Mouse (Mus musculus) right cerebral cortex, postnatal 36 days (tissue): ENCODE data around the gene Mgl2.
A peak's percentile ranks its signal among the peaks of the same experiment; 100 is the strongest.
"Not testable (repeated sequence)": the region's sequence is repeated elsewhere in the genome, so short reads cannot be mapped to it uniquely, and the experiment has no call there.

ENCODE experiments used
- DNase-seq, 2 experiments: peaks; one replicate each; pipeline ENCODE4 v3.0.0; 2022; ENCODE audit warnings: low spot score in 2 of 2, mixed read lengths in 1 of 2

Gene Mgl2

DNA sequence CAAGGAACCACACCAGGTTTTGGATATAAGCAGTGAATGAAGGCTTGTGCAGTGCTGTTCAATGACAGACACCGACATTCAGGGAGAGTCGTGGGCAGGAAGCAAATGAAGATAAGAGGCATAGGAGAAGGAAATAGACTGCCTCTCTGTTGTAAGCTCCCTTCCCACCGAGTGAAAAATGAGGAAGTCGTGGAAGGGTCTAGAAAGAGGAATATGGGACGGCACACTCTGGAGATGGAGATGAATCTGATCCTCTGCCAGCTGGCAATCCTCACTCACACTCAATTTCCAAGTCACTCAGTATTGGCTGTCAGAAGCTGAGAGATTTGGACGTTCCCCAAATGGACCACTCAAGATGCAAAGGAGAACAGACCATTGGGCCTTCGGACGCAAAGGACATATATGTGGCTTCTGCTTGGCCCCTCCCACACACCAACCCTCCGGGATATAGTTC, at the start of gene Mgl2:
TSS of gene Mgl2 (plus strand) at position 404 of the 454 bp plus-strand sequence.
- no peak for DNase-seq

DNA sequence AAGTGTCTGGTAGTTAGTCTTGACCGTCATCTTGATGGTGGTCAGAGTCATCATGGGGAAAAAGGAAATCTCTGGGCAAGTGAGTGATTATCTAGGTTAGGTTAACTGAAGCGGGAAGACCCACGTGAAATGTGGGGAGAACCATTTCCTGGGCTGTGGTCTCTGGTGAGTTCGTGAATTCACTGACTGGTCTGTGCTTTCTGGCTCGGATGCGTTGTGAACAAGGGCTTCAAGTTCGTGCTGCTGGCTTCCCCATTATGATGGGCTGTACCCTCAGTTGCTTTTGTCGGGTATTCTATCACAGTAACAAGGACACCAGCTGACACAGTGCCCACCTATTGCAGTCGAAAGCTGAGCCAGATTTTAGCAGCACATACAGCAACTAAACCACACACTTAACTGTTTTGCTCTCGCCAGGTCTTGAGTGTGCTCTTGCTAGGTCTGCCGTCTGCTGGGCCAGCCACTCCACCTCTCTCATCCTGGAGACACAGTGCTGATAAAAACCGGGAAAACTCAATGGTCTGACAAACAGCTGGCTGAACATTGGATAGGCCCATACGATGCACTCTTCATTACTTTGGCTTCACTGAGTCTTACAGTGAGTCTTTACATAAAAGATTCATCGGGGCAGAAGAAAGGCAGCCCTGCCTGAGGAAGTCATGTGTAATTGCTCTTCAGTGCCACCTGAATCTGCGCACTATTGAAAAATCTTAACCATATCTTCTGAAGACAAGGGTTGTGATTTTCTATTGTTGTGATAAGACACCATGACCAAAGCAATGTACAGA, 49.1 kb upstream of the Mgl2 start:
- DNase-seq, result no peak

DNA sequence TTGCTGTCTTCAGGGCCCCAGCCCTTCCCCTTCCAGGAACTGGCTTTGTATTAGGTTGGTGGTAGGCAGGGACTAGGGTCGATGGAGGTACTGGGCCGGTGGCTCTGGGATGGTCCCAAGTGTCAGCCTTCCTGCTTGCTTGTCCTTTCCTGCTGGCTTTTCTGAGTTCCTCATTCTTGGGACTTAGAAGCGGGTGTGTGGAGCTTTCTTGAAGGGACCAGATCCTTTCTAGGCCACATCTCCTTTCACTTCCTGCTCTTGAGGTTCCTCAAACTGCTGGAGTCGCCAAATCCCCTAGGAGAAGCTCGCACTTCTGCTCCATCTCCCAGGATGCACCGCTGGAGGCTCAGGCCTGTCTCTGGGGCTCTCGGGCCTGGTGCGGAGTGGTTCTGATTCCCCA, 45.6 kb upstream of the Mgl2 start:
- DNase-seq, result no peak

DNA sequence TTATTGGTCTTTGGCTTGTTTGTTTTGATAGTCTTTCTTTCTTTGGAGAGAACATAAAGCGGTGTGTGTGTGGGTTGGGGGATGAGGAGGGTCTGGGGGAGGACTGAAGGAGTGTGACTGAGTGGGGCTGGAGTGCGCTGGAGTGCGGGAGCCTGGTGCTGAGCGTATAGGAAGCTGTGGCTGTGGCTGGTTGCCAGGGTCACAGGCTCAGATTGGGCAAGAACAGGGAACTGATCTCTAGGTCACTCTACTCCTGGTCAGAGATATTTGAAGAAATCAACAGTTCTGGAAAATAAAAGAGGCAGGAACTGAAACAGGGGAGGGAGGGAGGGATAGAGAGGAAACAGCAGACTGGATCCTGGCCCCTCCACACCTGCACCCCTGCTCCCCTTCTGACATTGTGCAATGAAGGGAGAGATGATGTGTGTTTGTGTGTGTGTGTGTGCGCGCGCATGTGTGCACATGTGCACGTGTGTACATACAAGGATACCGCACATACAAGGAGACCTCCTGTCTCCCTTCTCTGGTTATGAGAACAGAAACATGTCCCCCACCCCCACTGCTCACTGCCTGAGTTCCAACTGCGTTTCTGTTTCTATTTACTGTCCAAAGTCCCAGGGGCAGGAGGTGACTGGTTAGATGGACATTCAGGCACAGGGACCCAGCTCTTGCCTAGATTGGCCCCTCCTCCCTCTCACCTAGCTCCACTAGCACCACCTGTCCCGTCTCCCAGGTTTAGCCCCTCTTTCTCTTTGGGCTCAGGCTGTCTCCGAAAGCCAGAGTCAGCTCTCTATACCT, 37.9 kb upstream of the Mgl2 start, which contains the start of gene Asgr2:
TSS of gene Asgr2 (plus strand) at position 659 of the 798 bp plus-strand sequence.
- no peak for DNase-seq

DNA sequence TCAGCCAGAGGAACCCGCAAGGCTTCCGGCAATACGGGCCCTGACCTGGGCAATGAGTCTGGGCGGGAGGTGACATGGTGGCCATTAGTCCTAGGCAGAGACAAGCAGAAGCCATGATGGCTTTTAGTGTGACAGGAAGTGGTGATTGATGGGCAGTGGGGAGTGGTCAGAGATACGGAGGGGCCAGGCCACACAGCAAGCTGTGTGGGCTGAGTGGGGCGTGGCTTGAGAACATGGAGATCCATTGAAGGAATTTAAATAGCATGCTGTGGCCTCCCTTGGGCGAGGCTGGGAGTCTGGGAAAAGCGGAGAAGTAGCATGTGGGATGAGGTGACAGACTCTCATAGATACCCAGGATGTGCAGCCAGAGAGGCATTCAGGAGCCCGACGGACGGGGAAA, 32.7 kb upstream of the Mgl2 start:
- DNase-seq, result no peak

DNA sequence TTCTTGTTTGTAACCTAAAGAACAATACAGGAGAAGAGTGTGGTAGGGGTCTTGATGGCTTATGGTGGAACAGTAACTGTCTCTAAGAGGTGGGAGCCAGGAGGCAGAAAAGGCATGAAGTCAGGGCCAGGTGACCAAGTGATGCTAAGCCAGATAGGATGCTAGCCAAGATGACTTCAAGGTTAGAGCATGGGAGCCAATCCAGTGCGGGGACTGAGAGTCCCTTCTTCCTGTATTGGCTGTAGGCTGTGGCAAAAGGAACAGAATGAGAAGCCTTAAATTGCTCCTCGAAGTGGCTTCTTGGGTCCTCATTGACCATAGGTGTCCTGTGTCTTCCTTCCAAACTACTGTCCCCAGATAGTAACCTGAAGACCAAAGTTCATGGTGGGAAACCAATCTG, 31.0 kb upstream of the Mgl2 start:
- no peak for DNase-seq

DNA sequence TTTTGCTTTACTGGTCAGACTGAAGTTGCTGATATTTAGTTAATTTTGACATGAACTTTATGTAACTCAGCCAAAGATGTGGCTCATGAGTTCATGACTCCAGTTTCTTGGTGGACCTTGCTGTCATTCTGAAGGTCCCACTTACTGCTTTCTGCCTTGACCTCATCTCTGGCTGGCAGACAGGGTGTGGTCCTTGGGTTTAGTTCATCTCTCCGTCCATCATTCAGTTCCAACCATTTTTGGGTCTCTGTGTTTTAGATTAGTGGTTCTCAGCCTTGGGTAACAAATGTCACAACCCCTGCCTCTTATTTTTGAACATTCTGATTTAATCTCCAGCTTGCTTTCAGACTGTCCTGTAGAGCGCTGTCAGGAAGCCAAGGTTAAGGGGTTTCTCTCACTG, 30.3 kb upstream of the Mgl2 start:
- no peak for DNase-seq

DNA sequence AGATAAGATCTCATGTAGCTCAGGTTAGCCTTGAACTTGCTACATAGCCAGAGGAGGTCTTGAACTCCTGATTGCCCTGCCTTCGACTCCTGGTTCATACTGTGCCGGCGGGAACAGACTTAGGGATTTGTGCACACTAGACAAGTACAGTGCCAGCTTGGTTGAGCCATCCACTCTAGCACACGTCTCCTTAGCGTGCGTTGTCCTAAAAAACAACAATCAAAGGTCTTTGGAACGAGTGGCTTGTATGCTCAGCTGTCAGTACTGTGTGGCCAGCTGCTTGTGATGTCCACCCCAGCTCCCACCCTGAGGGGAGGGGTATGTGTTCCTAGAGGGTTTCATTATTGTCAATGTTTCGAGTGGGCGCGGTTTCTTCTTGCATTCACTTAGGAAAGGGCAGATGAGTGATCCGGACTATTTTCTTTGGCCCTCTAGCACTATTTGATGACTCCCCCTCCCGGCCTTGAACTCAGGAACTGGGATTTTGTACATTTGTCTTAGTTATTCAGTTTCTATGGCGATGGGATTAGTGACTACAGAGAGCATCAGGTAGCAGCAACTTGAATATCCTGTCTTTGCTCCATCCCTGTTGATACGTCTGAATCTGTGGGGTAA, 26.3 kb upstream of the Mgl2 start:
- DNase-seq, result no peak

DNA sequence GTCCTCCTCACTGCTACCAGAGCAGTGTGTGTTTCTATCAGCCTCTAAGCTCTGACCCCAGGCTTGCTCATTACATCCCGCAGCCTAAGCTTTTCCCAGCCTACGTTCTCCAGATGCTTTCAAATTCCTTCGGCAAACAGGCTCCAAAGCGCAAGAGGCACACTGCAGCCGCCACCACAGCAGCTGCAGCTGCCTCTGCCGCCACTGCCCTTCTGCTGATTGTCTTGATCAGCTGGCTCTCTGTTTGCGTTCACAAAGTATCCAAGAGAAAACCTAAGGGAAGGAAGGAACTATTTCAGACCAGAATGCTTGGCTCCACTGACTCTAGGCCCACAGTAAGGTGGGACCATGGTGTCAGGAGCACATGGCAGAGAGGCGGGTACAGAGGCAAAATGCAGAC, 23.0 kb upstream of the Mgl2 start:
- DNase-seq, result no peak

DNA sequence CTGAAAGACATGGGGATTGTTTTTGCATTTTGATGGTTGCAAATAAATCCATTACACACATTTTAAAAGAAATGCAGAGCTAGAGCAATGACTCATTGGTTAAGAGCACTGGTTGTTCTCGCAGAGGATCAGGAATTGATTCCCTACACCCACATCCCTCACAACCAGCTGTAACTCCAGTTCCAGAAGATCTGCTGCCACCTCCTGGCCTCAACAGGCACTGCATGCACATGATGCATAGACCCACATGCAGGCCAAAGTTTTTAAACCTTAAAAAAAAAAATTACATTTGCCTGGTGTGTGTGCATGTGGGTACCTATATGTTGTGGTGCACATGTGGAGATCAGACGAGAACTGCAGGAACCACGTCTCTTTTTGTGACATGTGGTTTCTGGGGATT, 20.0 kb upstream of the Mgl2 start:
- DNase-seq, result peak in 1 of 2 experiments; percentile 4

DNA sequence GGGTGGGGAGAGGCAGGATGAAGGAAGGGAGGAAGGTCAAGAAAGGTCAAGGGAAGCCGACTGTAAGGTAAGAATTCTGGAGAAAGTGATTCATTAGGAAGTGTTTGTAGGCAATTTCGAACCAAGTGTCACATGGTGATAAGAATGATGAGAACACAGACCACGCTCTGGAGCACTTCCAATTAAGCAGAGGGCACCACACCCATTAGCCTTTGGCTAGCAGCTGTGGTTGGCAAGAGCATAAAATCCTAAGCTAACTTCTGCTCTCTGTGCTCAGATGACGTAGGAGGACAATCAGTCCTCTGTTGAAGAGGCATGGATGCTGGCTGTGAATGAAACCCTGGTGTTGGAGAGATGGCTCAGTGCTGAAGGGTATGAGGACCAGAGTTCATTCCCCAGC, 15.6 kb upstream of the Mgl2 start:
- no peak for DNase-seq

DNA sequence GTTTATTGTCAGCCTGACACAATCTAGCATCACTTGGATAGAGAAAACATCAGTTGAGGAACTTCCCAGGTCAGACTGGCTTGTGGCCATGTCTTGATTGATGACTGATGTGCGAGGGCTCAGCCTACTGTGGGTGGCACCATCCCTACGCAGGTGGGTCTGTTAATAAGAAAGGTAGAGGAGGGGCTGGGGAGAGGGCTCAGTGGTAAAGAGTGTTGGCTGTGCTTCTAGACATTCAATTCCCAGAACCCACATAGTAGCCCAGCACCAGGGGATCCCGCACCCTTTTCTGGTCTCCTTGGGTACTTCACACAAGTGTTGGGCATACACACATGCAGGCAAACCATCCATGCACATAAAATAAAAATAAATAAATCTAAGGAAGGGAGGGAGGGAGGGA, 14.2 kb upstream of the Mgl2 start:
- no peak for DNase-seq

DNA sequence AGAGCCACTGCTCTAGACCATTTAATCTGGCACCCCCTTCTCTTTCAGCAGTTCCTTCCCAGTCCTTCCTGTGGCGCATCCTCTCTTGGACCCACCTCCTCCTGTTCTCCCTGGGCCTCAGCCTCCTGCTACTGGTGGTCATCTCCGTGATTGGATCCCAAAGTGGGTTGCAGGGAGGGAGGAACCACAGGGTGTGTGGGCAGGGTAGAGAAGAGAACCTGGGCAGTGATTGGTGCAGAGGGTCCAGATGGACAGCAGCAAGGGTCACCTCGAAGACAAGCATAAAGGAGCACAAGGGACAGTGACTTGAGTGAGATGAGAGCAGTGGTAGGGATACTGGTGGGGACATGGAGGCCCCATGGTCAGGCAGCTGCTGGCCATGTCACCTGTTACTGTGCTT, 4.9 kb downstream of the Mgl2 start:
- DNase-seq, result not testable (repeated sequence)

DNA sequence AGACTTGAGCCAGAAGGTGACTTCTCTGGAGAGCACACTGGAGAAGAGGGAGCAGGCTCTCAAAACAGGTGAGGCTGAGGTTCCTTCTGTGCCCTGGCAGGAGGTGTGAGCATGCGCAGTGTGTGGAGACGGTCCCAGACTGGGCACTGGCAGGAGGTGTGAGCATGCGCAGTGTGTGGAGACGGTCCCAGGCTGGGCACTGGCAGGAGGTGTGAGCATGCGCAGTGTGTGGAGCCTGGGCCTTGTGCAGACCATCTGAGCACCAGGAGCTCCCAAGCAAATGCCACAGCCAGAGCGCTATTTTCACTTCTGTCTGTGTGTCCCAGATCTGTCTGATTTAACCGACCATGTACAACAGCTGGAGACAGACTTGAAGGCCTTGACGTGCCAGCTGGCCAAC, 5.8 kb downstream of the Mgl2 start:
- not testable (repeated sequence) for DNase-seq

DNA sequence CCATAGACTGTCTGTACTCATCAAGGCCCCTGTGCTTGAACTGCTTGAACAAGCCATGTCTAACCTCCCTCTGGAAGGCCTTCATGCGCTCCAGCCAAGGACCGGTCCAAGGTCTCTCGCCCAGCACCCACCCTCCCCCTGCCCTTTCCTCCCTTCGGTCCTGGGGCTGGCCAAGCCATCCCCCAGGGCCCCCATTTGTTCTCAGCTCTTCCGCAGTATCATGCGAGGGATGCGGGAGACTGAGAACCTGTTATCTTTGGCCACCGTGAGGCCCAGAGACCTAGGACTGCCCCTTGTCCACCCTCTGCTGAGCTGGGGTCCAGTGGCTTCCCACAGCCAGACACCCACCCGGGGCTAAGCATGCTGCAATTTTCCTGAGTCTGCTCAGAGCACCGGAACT, 9.0 kb downstream of the Mgl2 start:
- DNase-seq, result no peak

DNA sequence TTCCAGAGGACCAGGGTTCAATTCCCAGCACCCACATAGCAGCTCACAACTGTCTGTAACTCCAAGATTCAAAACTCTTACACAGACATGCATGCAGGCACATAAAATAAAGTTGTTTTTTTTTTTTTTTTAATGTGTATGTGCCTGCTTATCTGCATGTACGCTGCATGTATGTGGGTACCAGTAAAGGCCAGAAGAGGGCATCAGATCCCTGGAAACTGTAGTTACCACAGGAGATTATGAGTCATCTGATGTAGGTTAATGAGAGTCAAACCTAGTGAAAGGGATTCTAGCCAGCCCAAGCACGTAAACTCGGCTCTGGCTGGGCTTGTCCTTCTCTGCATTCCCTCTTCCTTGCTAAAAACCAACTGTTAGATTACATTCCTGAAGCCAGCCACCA, 20.9 kb downstream of the Mgl2 start:
- no peak for DNase-seq

DNA sequence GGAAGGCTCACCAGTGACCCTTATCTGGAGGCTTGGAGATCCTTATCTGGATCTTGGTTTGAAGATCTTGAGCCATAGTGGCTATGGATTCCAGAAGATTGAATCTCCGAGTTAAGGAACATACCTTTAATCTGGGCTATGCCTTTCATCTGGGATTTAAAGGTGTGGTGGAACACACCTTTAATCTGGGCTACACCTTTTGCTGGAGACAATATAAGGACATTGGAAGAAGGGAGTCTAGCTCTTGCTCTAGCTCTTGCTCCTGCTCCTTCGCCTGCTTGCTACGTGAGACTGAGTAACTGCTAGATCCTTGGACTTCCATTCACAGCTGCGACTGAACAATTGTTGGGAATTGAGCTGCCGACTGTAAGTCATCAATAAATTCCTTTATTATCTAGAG, 25.8 kb downstream of the Mgl2 start, which contains the start of gene Clec10a:
TSS of gene Clec10a (plus strand) at position 301 of the 400 bp plus-strand sequence.
- not testable (repeated sequence) for DNase-seq

DNA sequence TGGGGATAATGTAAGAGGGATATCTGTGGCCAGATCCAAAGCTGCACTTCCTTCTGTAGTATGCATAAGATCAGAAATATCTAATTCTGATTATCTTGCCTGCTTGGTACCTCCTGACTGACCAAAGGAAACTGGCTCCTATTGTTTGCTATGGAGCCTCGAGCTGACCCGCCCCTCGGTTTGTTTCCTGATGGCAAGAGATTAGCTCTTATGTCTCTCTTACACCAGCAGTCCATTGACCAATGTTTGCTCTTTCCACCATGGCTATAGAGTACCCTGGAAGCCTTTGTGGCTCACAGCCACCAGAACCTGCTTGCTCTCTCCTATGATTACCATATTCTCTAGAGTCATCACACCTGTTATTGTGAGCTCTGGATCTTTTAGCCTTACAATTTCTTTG, 32.2 kb downstream of the Mgl2 start:
- DNase-seq, result no peak

DNA sequence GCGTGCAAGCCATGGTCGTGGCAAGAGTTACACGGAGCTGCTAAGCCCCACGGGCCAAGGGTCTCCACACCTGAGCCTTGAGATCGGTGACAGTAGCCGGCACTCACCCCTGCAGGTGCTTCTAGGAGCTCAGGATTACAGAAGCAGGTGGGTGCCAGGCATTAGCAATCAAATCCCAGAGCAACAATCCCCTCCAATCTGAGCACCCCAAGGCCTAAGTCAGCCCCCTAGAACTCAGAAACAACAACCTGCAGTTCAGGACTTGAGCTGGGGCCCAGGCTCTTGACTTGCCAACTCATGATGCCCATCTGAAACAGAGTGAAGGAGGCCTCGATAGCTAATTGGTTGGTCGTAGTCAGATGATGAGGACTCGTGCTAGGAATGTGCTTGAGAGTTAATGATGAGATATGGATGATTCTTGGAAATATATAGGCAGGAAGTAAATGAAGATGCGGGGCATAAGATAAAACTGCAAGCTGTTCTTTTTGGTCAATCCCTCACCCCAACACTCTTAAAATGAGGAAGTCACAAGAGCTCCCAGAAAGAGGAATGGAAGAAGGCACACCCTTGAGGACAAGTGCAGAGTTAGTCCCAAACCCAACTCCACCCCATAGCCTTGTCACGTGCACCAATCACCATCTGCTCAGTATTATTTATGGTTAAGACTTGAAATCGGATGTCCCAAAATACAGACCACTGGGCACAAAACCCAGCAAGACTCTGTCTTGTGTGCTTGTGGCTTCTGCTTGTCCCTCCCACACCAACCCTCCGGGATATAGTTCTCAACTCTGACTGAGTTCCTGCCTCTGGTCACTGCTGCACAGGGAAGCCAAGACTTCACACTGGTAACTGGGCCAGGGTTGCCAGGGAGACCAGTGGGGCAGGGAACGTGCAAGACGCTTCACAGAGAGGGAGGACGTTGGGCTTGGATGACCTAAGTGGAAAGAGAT, 36.1 kb downstream of the Mgl2 start:
- no peak for DNase-seq

DNA sequence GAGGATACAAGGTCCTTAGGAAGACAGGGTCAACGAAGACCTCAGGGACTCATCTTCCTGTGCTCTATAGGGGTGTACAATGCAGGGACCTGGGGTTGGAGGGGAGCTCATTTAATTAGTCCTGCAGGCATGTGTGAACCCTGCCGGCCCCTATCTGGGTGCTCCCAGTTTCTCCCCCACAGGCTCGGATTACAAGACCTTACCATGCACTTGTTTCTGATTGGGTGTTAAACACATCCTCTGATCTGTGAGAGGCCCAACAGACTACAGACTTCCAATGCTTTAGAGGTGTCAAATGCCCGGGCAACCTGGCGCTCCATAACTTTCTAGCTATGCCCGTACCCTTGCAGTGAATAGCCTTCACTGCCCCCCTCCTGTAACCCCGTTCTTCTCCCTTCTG, 38.0 kb downstream of the Mgl2 start:
- DNase-seq, result no peak

DNA sequence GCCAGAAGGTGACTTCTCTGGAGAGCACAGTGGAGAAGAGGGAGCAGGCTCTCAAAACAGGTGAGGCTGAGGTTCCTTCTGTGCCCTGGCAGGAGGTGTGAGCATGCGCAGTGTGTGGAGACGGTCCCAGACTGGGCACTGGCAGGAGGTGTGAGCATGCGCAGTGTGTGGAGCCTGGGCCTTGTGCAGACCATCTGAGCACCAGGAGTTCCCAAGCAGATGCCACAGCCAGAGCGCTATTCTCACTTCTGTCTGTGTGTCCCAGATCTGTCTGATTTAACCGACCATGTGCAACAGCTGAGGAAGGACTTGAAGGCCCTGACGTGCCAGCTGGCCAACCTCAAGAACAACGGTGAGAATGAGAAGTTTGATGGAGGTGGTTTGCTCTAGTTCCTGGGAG, 39.3 kb downstream of the Mgl2 start:
- peak in 1 of 2 experiments; percentile 10 for DNase-seq
